Mouse (Mus musculus): ENCODE measurements around the gene Dnajc14. TPM values are rescaled to one million over a fixed set of nuclear protein-coding genes. Genes with fewer than 3 reads are reported as not detected.
"Not testable (repeated sequence)": the region's sequence is repeated elsewhere in the genome, so short reads cannot be mapped to it uniquely, and the experiment has no call there.

Dnajc14 gene
- polyA plus RNA-seq, 1 experiment from 2014 or later, result 53.7 TPM

GRCm38 (mm10) chr10:128823087-128823486 lies 19.2 kb downstream of the Dnajc14 start:
- WGBS, result 78% methylated on average over 4 of the region's 4 CpGs
- H3K27ac ChIP-seq (replicated peaks), result not testable (repeated sequence)

GRCm38 (mm10) chr10:128823821-128824220 lies 20.0 kb downstream of the Dnajc14 start:
- 95% methylated on average over 9 of the region's 9 CpGs for WGBS
- Histone ChIP-seq H3K4me1 (peaks cover 18% of the 10 kb centered on the region), H3K36me3 (replicated peaks) (peaks cover 62% of the 10 kb centered on the region), H3K9me3 (no peaks in the 10 kb centered on the region), H3K27ac (replicated peaks) (no peak overlapping the region), H3K27me3 (replicated peaks; ENCODE audit: low read depth, poor library complexity, severe bottlenecking) (no peaks in the 10 kb centered on the region), H3K4me3 (no peak overlapping the region)
- no peak for DNase-seq (ENCODE audit: low spot score)

More at GRCm38 (mm10) chr10:128823087-128823486, 19.2 kb downstream of the Dnajc14 start:
- H3K4me3 ChIP-seq, result peak overlapping the region; percentile 92
- peaks cover 62% of the 10 kb centered on the region for H3K36me3 ChIP-seq (replicated peaks)
- H3K9me3 ChIP-seq; H3K27me3 ChIP-seq (replicated peaks; ENCODE audit: low read depth, poor library complexity, severe bottlenecking); DNase-seq (ENCODE audit: low spot score): not testable (repeated sequence)
- peaks cover 18% of the 10 kb centered on the region for H3K4me1 ChIP-seq

DNA sequence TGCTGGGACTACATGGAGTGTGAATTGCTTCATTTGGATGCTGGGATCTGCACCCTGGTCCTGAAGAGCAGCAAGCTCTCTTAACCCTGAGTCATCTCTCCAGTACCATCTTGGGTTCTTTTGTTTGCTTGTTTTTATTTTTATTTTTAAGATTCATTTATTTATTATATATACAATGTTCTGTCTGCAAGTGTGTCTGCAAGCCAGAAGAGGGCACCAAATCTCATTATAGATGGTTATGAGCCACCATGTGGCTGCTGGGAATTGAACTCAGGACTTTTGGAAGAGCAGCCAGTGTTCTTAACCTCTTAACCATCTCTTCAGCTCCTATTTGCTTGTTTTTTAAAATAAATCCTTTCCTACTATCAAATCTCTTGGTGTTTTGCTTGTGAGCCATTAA lies 33.5 kb downstream of the Dnajc14 start:
- DNase-seq (ENCODE audit: low spot score), result no peak
- peaks cover 100% of the 10 kb centered on the region for H3K36me3 ChIP-seq (replicated peaks)

GRCm38 (mm10) chr10:128839434-128839833 lies 35.6 kb downstream of the Dnajc14 start:
- no peak overlapping the region for H3K27ac ChIP-seq (replicated peaks)
- no peaks in the 10 kb centered on the region for H3K4me1 ChIP-seq
- no peak for DNase-seq (ENCODE audit: low spot score)
- no peak overlapping the region for H3K4me3 ChIP-seq
- H3K9me3 ChIP-seq, result no peaks in the 10 kb centered on the region
- H3K36me3 ChIP-seq (replicated peaks), result peaks cover 97% of the 10 kb centered on the region
- H3K27me3 ChIP-seq (replicated peaks; ENCODE audit: low read depth, poor library complexity, severe bottlenecking), result no peaks in the 10 kb centered on the region

More for the DNA sequence above, 33.5 kb downstream of the Dnajc14 start:
- H3K27me3 ChIP-seq (replicated peaks; ENCODE audit: low read depth, poor library complexity, severe bottlenecking), result no peaks in the 10 kb centered on the region
- no peak overlapping the region for H3K4me3 ChIP-seq
- H3K27ac ChIP-seq (replicated peaks), result no peak overlapping the region
- H3K9me3 ChIP-seq, result peaks cover 4% of the 10 kb centered on the region; the same call in 1 of the 2 replicates
- no peaks in the 10 kb centered on the region for H3K4me1 ChIP-seq

GRCm38 (mm10) chr10:128840612-128841011 lies 36.8 kb downstream of the Dnajc14 start:
- no peaks in the 10 kb centered on the region for H3K9me3 ChIP-seq
- no peak overlapping the region for H3K27ac ChIP-seq (replicated peaks)
- H3K27me3 ChIP-seq (replicated peaks; ENCODE audit: low read depth, poor library complexity, severe bottlenecking), result no peaks in the 10 kb centered on the region
- DNase-seq (ENCODE audit: low spot score), result no peak
- H3K4me3 ChIP-seq, result no peak overlapping the region
- peaks cover 93% of the 10 kb centered on the region for H3K36me3 ChIP-seq (replicated peaks)
- H3K4me1 ChIP-seq, result no peaks in the 10 kb centered on the region

GRCm38 (mm10) chr10:128843260-128843659 lies 39.4 kb downstream of the Dnajc14 start:
- Histone ChIP-seq H3K4me3 (no peak overlapping the region), H3K27ac (replicated peaks) (no peak overlapping the region), H3K27me3 (replicated peaks; ENCODE audit: low read depth, poor library complexity, severe bottlenecking) (no peaks in the 10 kb centered on the region), H3K4me1 (no peaks in the 10 kb centered on the region), H3K36me3 (replicated peaks) (peaks cover 93% of the 10 kb centered on the region), H3K9me3 (no peaks in the 10 kb centered on the region)
- no peak for DNase-seq (ENCODE audit: low spot score)
- 96% methylated on average over 5 of the region's 5 CpGs for WGBS

- peaks cover 93% of the 10 kb centered on the region for H3K36me3 ChIP-seq (replicated peaks)
- 75% methylated on average over 2 of the region's 2 CpGs for WGBS
- DNase-seq (ENCODE audit: low spot score), result no peak
These were observed 41.7 kb downstream of the Dnajc14 start for GRCm38 (mm10) chr10:128845516-128845915.

GRCm38 (mm10) chr10:128846664-128847063 lies 42.8 kb downstream of the Dnajc14 start:
- no peaks in the 10 kb centered on the region for H3K4me1 ChIP-seq
- H3K27me3 ChIP-seq (replicated peaks; ENCODE audit: low read depth, poor library complexity, severe bottlenecking), result no peaks in the 10 kb centered on the region
- H3K4me3 ChIP-seq, result no peak overlapping the region
- H3K9me3 ChIP-seq, result no peaks in the 10 kb centered on the region
- DNase-seq (ENCODE audit: low spot score), result no peak
- peaks cover 92% of the 10 kb centered on the region for H3K36me3 ChIP-seq (replicated peaks)
- 96% methylated on average over 4 of the region's 4 CpGs for WGBS
- no peak overlapping the region for H3K27ac ChIP-seq (replicated peaks)

More at GRCm38 (mm10) chr10:128845516-128845915, 41.7 kb downstream of the Dnajc14 start:
- Histone ChIP-seq H3K4me1 (no peaks in the 10 kb centered on the region), H3K4me3 (no peak overlapping the region), H3K27ac (replicated peaks) (no peak overlapping the region), H3K9me3 (no peaks in the 10 kb centered on the region), H3K27me3 (replicated peaks; ENCODE audit: low read depth, poor library complexity, severe bottlenecking) (no peaks in the 10 kb centered on the region)

GRCm38 (mm10) chr10:128848426-128848825 lies 44.6 kb downstream of the Dnajc14 start:
- no peaks in the 10 kb centered on the region for H3K9me3 ChIP-seq
- H3K4me1 ChIP-seq, result no peaks in the 10 kb centered on the region
- H3K27ac ChIP-seq (replicated peaks), result no peak overlapping the region
- no peak overlapping the region for H3K4me3 ChIP-seq
- WGBS, result 86% methylated on average over 2 of the region's 2 CpGs
- DNase-seq (ENCODE audit: low spot score), result no peak
- H3K36me3 ChIP-seq (replicated peaks), result peaks cover 92% of the 10 kb centered on the region
- H3K27me3 ChIP-seq (replicated peaks; ENCODE audit: low read depth, poor library complexity, severe bottlenecking), result no peaks in the 10 kb centered on the region

DNA sequence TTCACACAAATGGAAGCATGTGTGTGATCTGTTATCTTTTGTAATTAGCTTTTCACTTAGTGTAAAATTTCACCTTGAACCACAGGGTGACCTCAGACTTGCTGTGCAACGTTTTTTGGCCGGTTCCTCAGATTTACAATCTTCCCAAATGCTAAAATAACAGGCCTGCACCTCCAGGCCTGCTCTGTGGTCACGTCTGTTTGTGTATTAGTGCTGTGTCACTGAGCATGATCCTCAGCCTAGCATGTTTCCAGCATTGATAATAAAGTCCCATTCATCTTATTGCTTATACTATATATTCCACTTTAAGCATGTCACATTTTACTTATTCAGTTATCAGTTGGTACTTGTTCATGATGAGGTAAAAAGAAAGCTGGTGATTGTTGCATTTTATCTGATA lies 46.5 kb downstream of the Dnajc14 start:
- WGBS, result 75% methylated on average over 3 of the region's 3 CpGs
- H3K9me3 ChIP-seq, result no peaks in the 10 kb centered on the region

GRCm38 (mm10) chr10:128861176-128861575 lies 57.3 kb downstream of the Dnajc14 start:
- Histone ChIP-seq H3K36me3 (replicated peaks) (peaks cover 86% of the 10 kb centered on the region), H3K27me3 (replicated peaks; ENCODE audit: low read depth, poor library complexity, severe bottlenecking) (no peaks in the 10 kb centered on the region), H3K4me1 (no peaks in the 10 kb centered on the region), H3K27ac (replicated peaks) (no peak overlapping the region), H3K9me3 (no peaks in the 10 kb centered on the region), H3K4me3 (no peak overlapping the region)
- DNase-seq (ENCODE audit: low spot score), result no peak

More for the DNA sequence above, 46.5 kb downstream of the Dnajc14 start:
- no peaks in the 10 kb centered on the region for H3K27me3 ChIP-seq (replicated peaks; ENCODE audit: low read depth, poor library complexity, severe bottlenecking)
- H3K27ac ChIP-seq (replicated peaks), result no peak overlapping the region
- H3K36me3 ChIP-seq (replicated peaks), result peaks cover 85% of the 10 kb centered on the region
- no peak for DNase-seq (ENCODE audit: low spot score)
- H3K4me1 ChIP-seq, result no peaks in the 10 kb centered on the region
- H3K4me3 ChIP-seq, result no peak overlapping the region

DNA sequence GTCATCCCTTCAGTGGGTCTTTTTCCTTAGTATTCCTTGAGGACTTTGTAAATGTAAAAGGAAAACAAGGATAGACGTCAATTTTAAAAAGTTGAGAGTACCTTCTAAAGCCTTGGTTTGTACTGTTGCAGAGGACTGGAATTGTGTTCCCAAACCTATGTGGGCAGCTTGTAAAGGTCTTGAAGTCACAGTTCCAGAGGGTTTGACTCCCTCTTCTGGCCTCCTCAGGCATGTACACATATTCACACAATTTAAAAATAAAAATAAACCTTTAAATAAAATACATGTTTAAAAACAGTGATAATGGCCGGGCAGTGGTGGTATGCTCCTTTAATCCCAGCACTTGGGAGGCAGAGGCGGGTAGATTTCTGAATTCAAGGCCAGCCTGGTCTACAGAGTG lies 62.2 kb downstream of the Dnajc14 start:
- peaks cover 83% of the 10 kb centered on the region for H3K36me3 ChIP-seq (replicated peaks)
- H3K27me3 ChIP-seq (replicated peaks; ENCODE audit: low read depth, poor library complexity, severe bottlenecking), result no peaks in the 10 kb centered on the region
- H3K27ac ChIP-seq (replicated peaks), result no peak overlapping the region
- H3K4me3 ChIP-seq, result no peak overlapping the region
- H3K9me3 ChIP-seq, result no peaks in the 10 kb centered on the region
- DNase-seq (ENCODE audit: low spot score), result no peak
- no peaks in the 10 kb centered on the region for H3K4me1 ChIP-seq
- WGBS, result 89% methylated on average over 3 of the region's 3 CpGs

GRCm38 (mm10) chr10:128866518-128866917 lies 62.7 kb downstream of the Dnajc14 start:
- WGBS, result 93% methylated on average over 1 of the region's 1 CpGs
- no peaks in the 10 kb centered on the region for H3K4me1 ChIP-seq
- H3K36me3 ChIP-seq (replicated peaks), result peaks cover 83% of the 10 kb centered on the region
- no peak overlapping the region for H3K4me3 ChIP-seq
- no peak for DNase-seq (ENCODE audit: low spot score)
- H3K9me3 ChIP-seq, result no peaks in the 10 kb centered on the region
- H3K27me3 ChIP-seq (replicated peaks; ENCODE audit: low read depth, poor library complexity, severe bottlenecking), result no peaks in the 10 kb centered on the region
- no peak overlapping the region for H3K27ac ChIP-seq (replicated peaks)
